Mouse (Mus musculus) cerebellum, adult 11 months (tissue): ENCODE data around the gene Arhgap15.

ENCODE experiments used
- DNase-seq: peaks from one replicate; pipeline ENCODE4 v3.0.0; 2022

Gene Arhgap15

DNA sequence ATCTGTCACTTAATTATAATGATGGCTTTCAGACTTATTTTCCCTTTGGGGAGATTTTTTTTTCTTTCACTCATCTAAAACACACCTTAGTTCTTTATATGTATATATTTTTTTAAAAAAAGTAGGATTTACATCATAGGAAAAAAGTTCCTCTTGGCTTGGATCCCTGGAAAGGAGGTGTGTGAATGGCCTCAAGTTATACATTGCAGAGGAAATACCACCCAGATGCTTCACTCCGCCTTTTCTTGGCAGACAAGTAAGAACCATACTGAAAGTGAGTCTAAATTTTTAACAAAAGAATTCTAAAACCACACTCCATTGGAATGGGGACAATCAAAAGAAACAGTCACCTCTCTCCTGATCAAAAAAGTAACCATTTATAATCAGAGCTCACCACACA is 560.9 kb downstream of the Arhgap15 start:
- DNase-seq = no peak

DNA sequence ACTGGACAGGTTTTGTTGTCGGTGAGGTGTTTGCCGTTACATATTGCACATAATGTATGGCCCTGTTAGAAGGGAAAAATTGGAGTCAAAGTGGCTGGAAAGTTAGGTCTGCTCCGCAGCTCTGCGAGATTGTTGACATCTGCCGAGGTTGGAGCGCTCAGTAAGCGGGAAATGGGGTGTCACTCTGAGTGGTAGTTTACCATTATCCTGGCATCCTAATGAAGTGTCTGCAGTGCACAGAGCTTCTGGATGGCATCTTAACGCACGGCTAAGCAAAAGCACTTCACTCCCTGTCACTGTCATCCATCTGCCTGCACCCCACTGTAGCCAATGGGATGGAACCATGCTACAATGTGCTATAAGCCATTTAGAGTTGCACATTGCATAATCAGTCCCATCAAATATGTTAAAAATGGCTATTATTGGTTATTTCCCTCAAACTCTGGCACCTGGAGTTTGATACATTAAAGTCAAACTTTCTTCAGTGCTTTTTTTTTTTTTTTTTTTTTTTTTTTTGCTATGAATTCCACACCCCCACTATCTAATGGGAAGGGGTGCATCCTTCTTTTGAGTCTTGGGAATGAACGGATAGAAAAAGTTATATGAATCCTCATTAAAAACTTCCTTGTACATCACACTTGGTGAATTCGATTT is 561.6 kb downstream of the Arhgap15 start:
- DNase-seq = no peak

DNA sequence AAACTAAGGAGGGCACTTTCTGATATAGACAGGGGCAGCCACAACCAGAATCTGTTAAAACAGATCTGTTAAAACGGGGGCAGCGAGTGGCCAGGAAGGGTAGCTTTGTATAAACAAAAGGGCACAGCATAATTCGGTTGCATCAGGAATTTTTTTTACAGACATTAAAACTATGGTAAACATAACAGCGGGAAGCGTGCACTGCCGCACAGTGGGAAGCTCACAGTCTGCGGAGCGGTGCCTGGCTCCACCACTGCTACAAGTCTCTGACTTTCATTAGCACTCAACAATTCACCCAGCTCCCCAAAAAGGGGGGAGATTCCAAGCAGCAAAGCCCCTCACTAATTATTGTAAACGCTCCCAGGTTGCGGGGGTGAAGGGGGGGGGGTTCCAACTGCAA is 562.6 kb downstream of the Arhgap15 start:
- DNase-seq = no peak

DNA sequence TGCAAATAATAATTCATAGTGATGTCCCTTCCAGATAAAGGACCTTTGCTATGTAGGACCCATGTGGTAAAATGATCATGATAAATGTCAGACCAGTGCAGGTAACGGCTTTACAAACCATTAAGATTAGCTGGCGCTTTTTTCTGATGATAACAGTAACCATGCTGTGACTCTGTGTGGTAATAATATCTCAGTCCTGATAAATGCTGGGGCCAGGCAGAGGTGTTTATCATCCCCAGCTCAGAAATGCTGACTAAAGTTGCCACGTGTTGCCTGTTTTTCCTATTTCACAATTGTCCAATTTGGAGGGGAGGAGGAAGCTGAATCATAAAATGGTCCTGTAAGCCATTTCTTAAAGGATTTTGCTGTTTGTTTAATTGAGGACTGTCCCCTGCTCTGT is 564.9 kb downstream of the Arhgap15 start:
- DNase-seq = no peak

DNA sequence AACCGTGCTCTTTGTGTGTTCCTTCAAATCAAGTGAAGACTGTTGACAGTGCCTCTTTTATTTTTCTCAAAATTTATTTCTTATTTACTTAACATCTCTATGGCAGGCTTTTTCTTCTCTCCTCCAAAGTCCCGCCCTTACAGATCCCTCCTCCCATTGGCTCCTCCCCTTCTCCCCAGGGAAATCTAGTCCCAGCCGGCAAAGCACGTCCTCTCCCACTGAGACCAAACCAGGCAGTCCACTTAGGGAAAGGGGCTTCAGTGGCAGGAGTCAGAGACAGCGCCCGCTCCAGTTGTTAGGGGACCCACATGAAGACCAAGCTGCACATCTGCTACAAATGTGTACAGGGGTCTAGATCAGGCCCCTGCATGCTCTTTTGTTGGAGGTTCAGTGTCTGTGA is 569.8 kb downstream of the Arhgap15 start:
- DNase-seq = no peak

DNA sequence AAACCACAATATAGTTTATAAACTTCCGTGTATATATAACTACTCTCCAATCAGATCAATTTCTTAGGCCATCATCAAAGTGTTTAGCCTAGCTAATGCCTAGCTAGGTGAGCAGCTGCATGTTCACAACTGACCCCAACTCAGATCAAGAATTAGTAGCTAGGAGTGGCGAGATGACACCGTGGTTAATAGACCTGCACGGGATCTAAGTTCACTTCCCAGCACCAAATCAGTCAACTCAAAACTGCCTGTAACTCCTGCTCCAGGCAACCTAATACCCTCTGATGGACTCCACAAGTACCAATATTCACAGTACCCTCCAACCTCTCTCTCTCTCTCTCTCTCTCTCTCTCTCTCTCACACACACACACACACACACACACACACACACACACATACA is 570.9 kb downstream of the Arhgap15 start:
- no peak for DNase-seq

DNA sequence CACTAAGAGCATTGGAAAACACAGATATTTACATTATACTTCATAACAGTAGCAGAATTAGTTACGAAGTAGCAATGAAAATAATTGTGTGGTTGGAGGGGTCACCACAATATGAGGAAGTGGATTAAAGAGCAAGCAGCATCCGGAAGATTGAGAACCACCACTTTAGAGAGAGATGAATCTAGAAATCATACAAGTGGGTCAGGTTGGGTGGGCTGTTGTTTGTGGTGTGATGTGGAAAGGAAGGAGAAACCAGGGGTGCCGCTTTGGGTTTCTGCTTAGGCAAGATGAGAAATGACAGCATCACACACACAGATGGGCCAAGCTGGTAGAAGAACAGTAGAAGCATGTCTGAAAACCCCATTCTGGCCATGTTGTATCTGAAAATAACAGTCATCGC is 575.2 kb downstream of the Arhgap15 start:
- no peak for DNase-seq

DNA sequence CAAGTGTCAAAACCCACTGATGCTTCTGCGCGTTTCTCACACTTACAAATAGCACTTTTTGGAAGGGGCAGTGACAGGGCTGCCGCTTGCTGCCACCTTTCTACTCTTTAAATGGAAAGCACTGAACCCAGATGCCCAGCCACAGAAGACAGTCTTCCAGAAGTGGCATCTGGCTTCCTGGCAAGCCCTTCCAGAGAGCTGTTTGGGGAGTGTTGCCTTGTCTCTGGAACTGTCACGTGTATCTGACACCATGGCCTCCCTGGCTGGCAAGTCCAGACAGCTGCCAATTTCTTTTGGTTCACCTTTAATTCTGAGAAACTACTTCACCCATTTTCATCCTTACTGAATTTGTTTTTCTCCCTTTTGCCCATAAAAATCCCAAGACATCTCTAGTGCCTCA is 584.7 kb downstream of the Arhgap15 start:
- no peak for DNase-seq

DNA sequence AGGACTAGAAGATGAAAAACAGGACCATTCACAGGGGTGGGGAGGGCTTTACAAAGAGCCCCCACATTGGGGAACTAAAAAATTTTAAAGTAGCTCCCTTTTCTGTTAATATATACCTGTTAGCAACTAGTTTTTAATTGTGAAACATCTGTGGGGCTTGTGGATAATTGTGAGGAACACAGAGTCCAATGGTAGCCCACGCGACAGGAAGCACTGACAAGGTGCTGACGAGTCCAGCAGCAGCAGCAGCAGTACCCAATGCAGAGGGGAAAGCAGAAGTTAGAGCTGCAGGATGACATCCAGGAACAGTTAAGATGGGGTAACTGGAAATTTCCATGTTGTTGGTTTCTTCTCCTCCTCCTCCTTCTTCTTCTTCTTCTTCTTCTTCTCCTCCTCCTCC is 585.4 kb downstream of the Arhgap15 start:
- DNase-seq = no peak

DNA sequence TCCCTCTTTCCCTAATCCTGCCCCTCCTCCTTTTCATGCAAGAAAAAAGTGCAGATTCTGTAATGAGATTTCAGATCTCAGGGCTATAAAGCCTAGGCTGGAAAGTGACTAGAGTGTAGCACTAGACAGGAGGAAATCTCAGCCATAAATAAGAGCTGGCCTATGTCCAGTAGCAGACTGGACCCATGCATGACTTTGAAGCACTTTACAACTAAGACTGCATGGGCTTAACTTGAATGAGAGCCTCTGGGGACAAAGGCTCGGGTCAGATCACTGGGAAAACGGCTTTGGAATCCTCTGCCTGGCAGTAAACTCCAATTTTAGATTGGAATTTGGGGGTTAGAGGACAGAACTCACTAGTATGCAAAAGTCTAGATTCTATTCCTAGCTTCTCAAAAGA is 585.9 kb downstream of the Arhgap15 start:
- DNase-seq = no peak

DNA sequence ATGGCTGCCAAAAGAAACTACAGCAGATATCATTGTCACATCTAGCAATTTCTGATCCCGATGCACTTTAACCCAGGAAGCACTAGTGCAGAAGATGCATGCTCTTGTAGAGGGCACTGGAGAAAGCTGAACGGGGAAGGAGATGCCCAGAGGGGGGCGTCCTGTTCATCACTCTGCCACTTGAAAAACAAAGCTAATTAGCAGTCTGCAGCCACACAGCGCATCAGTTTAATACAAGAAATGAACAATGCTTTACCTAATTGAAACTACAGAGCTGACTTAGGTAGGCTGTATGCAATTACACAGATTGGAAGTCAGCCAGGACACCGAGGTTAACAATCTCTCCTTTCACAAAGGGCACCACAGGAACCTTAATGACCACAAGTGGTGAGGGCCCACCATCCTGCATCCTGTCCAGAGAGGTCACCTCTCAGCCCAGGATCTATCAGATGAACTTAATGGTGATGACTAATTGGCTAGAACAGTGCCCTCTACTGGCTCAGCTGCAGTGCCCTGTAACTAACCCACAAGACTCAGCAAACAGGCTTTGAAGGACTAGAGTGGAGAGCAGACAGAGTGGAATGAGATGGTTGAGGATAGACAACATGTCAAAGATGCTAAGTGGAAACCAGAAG is 588.2 kb downstream of the Arhgap15 start:
- no peak for DNase-seq

DNA sequence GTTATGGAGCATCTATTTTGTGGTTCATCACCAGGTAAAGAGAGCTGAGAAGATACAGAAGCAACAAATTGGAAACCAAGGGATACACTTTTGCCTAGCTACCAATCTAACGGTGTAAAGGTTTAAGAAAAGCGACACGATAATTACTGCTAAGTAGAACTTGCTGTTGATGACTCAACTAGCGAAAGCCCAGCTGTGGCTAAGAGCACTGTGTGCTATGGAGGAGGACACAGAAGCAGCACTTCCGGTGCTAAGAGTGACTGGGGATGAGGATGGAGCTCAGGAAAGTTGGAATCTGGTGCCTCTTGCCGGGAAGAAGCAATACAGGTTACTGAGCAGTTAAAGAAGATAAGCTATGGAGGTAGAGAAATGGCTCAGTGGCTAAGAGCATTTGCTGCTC is 589.8 kb downstream of the Arhgap15 start:
- no peak for DNase-seq

DNA sequence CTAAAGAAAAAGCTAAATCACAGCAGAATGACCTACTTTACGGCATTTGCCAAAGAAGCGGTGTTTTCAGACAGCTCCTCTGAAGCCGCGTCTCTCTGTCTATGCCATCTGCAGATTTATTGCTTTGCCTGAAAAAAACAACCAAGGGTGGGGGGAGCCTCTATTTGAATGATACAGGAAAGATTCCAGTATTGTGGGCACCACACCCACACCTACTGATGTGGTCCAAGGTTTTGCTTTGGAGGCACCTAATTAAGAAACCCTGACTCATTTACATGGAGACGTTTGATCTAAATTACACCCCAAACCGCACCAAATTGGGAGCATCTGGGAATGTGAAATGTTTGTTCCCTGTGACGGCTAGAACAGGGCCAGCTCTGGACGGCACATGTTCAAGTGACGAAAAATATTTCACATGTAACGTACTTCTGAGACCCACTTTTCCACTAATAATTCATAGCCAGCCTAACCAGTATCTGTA is 592.5 kb downstream of the Arhgap15 start:
- DNase-seq = no peak

DNA sequence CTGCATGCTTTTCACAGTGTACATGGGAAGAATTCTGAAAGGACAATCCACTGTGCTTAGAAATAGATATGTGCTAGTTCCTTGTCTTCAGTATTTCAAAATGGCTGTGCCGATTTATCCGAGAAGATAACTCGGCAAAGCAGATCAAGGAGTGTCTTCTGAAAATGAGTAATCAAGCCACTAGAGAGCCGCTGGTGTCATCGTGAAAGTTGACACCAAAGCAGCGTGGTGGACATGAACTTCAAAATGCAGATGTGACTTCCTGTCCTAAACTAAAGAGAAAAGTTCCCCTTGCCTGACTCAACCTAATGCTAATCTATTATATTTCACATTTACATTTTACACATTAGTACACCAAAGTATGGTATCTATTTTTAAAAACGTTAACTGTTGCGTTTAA is 596.2 kb downstream of the Arhgap15 start:
- no peak for DNase-seq

DNA sequence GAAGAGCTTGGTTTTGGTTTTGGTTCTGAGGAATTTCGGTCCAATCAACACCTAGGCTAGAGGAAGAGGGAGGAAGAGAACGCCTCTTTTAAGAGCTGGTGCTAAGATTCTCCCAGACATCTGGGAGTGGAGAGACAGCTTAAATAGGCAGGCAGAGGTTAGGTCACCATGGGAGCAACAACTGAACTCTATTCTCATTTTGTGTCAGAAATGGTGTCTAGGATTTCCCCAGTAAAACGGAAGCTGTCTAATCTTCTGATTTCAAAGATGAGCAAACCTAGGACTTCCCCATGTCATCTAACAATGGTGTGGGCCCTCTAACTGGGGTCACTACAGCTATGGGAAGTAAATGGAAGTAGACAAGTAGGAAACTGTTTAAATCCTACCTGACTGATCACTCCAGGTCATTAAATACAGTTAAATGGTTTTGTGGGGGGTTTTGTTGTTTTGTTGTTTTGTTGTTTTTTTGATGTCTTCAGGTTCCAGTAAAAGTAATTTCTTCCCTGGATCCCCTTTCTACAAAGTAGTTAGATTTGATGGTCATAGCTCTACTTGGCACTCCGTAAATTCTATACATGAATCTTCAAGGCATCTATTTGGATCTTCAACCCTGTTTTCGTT is 596.8 kb downstream of the Arhgap15 start:
- no peak for DNase-seq

DNA sequence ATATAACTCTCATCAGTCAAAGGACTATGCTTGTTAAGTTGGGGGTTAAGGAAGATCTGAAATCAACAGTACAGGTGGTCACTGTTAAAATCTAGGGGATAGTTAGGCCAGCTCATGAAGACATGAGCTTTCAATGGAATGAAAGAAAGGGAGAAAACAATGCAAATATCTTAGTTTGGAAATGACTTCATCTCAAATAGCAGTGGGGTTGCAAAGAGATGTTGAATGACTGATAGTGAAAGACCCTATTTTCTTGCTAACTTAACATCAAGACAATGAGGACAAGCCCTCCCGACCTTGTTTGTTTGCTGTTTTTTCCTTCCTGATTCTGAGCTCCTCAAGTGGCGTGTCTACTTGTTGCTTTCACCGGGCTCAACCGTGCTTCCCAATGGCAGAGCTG is 597.6 kb downstream of the Arhgap15 start:
- no peak for DNase-seq

DNA sequence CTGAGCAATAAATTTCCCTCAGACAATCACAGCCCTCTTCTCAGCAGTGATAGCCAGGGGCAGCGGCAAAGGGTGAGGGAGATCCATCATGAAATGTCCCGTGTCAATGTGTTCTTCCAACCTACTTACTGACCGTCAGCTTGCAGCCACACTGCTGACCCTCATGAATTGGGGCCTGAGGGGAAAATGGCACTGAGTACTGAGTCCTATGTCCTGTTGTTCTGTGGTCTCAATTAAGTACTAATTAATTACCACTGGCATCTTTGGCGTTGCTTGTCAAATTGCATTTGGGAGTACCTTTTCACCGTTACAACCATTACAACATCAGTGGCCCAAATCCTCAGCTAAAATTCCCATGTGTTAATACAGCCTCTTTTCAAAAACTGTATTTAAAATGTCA is 599.2 kb downstream of the Arhgap15 start:
- DNase-seq = no peak

DNA sequence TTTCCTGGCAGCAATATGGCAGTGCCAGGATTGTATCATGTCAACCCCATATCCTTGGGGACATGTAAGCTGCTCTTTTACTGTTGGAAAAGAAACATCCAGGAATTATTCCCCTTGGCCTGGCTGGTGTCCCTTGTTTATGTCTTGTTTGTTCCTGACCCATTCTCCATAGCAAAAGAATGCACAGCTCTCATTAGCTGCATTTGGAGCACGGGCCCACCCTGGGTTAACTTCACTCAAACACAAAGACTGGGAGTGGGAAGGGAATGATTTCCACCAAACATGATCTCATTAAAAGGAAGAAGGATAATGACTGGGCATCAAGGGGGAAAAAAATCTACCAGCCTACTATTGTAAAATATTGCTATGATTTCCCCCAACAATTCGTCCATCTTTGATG is 600.5 kb downstream of the Arhgap15 start:
- DNase-seq = no peak

DNA sequence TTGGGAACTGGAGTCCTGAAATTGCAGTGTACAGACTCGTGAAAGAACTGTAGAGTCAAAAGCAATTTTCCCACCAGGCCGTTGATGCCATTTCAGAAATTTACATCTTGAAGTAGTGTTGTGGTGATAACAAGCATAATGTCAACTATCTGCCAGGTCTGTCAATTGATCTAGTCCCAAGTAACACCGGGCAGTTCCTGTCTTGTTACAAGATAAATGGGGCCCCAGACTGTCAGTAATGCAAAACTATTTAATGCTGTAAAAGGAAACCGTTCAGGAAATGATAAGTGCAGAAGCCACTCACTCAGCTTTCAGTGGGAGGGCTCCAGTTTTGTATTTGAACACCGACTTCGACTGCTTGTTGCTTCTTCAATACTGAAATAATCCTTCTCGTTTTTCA is 604.3 kb downstream of the Arhgap15 start:
- no peak for DNase-seq

DNA sequence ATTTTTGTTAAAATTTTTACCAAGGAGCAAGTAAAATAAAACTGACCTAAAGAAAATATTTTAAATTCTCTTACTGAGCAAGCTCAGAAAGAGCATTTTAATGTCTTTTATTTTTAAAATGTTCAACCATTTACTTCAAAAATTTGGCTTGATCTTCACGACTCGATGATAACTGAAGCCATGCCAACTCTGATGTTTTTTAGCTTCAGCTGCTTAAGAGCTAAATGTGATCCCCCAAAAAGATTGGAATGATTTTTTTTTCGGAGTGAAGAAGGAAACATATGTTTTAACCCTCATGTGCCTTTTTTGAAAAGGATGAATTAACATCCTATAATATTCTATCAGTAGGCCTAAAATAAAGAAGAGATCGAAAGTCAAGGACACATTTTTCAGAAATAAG is 605.0 kb downstream of the Arhgap15 start:
- DNase-seq = no peak

DNA sequence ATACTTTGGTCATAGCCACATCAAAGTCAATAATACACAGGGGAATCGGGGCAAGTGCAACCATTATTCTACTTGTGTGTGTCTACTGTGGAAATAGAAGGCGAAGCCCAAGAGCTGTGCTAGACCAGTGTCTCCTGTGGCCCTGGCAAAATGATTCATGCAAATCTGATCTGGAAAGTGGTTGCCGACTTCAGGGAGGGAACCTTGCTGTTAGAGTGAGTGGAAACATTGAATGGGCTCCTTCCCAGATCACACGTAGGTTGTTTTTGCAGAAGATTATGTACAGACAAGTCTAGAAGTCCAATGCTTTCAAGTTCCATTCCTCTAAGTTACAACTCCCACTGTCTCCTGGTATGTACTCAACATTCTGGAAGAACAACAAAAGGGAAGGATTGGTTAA is 606.2 kb downstream of the Arhgap15 start:
- DNase-seq = no peak

DNA sequence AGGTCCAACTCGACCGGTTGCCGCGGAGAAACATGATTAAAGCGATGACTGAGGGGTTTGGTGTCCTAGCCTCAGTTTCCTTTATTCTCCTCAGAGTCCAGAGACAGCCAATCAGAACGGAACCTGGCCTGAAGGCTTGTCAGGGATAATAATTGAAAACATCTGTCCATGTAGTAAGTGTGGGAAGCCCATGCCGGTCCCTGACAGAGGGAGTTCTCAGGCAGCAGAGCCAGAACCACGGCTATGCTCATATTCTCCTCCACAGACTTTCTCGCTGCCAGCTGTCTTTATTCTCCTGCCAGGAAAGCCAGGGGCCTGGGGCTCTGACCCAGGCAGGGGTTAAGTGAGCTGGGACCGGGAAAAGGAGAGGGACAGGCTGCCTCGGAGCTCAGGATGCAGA is 606.7 kb downstream of the Arhgap15 start:
- DNase-seq = no peak

DNA sequence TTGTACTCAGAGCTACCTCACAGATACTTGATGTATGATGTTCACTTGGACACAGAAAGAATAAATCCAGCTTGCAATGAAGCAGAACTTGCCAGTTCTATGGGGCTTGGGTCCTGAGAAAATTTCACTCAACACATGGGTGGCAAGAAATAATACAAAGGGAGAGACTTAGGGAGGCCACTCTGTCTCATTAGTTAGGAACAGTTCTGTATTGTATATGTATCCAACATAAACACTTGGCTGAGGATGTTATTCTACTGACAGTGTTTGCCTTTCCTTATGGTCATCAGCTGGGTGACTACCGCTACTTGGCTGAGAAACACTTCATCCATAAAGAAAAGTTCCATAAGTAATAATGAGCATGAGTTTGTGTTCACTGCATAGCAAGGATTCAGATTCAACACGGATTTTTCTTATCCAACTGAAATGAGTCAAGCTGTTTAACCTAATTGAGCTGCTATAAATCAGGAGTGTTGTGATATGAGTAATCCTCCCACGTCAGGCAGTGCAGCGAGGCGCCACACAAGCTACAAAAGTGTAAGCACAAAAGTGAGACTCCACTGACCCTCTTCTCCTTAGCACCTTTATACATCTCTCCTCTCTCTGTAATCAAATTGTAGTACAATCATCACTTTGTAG is 607.7 kb downstream of the Arhgap15 start:
- DNase-seq = no peak

DNA sequence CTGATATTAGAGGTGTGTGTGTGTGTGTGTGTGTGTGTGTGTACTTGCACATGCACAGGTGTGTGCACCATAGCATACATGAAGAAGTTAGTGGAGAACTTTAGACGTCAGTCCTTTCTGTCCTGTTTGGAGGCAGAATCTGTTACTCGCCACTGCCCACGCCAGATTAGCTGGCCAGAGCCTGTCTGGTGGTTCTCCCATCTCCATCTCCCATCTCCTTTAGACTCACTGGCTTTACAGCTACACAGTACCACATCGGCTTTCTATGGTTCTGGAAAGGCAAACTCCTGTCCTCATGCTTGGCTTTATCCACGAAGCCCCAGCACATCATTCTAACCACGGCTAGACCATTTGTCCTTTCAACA is 608.2 kb downstream of the Arhgap15 start:
- no peak for DNase-seq
